Mouse (Mus musculus) ZHBTc4 (cell line): ENCODE results near the gene Fam122b.
A peak's percentile ranks its signal among the peaks of the same experiment; 100 is the strongest.
"Not testable (repeated sequence)": the region's sequence is repeated elsewhere in the genome, so short reads cannot be mapped to it uniquely, and the experiment has no call there.

Source experiments
- DNase-seq: peaks from one replicate; pipeline ENCODE4 v3.0.0-alpha.2; 2011; ENCODE audit warnings: low read depth, low spot score

Fam122b gene

DNA sequence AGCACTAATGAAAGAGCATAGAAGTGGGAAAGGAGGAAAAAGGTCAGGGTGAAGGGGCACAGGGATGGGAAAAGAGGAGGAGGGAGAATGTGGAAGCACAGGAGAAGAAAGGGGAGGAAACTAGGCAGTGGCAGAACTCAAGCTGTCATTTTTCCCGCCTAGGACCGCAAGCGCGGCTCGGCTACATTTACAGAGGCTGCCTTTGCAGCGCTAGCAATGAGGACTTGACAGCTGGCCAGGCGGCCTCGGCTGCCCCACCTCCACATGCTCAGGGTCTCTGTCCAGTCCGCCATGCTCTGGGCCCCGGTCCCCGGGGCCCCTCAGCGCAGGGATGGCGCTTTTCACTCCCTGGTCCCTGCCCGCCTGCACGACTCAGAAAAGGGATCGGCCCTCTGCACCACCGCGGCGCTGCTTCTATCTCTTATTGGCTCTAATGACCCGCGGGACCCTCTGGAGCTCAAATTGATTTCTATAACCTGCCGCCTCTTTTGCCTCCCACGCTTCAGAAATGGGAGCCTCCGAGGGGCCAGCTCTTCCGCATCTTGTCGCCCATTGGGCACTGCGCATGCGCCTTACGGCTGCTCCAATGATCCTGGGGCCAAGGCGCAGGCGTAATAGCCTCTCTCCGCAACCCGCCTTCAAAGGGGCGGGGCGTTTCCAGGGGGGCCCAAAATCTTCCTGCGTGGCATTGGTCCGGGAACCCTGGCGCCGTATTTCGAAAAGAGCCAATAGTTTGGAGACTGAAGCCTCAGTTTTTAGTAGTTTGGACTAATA is at the start of gene Fam122b:
Gene Fam122b (minus strand): TSS at position 517 of the 774 bp plus-strand sequence.
- DNase-seq: peak; percentile 94

DNA sequence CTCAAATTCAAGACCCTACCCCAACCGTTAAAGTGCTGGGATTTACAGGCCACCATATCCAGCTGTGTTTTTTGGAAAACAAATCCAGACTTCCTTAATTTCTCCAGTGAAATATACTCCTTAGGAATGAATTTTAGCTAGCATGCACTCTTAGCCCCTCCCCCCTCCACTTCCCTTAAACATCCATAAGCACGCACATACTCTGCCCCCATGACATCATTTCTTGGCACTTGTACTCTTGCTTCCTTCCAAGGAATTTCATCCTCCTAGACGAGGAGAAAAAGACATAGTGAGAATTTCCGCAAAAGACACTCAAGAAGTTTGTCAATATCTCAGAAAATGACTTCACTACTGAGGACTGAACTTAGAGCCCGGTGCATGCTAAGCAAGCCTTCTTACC is 18.3 kb upstream of the Fam122b start:
- no peak for DNase-seq

- no peak for DNase-seq
These were observed 3.5 kb upstream of the Fam122b start, which contains the start of gene Fam122c for GRCm38 (mm10) chrX:53273124-53273523. Gene Fam122c, plus strand, starts transcription at chrX:53273424.

DNA sequence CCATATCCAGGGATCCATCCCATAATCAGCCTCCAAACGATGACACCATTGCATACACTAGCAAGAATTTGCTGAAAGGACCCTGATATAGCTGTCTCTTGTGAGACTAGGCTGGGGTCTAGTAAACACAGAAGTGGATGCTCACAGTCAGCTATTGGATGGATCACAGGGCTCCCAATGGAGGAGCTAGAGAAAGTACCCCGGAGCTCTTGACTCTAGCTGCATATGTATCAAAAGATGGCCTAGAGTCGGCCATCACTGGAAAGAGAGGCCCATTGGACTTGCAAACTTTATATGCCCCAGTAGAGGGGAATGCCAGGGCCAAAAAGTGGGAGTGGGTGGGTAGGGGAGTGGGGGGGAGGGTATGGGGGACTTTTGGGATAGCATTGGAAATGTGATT is 2.0 kb upstream of the Fam122b start:
- not testable (repeated sequence) for DNase-seq

GRCm38 (mm10) chrX:53270063-53270432 is 443 bp upstream of the Fam122b start:
- DNase-seq: no peak

GRCm38 (mm10) chrX:53268856-53269255 is 749 bp downstream of the Fam122b start:
- DNase-seq: peak; percentile 84

DNA sequence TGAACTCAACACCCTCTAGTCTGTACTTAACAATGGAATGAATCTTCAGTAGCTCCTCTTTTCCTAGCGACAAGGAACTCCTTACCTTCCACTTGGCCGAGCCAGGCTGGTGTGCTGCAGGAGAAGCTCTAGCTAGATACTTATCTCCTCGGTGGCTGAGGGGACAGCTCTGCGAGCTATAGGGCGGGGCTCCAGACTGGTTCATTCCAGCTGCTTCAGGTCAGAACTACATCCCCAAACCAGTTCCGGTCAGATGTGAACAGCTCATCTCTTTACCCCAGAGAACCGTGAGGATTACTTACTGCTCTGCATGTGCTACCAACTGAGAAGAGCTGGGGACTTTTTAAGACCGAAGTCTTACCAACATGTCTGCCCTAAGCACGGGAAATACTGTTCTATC is 3.4 kb downstream of the Fam122b start:
- peak; percentile 86 for DNase-seq

GRCm38 (mm10) chrX:53255195-53255594 is 14.4 kb downstream of the Fam122b start:
- no peak for DNase-seq

- no peak for DNase-seq
These were observed 29.6 kb downstream of the Fam122b start, which contains the start of gene Plac1 for GRCm38 (mm10) chrX:53240011-53240410. Gene Plac1, minus strand, starts transcription at chrX:53240111.

DNA sequence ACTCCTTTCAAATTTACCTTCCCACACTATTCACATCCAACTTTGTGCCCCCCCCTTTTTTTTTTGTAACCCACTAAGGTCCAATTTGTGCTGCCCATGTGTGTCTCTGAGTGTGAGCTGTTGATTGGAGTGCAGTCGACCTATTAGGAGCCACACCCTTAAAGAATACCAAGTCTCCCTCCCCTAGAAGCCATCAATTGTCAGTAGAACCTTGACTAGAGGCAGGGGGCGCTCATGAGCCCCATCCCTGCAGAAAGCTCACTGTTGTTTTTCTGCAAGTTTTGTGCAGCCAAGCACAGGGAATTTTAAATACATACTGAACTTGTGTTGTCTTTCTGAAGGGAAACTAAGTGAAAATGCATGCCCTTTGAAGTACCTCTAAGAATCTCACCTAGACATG is 31.6 kb downstream of the Fam122b start:
- DNase-seq: peak; percentile 55

- DNase-seq: peak; percentile 59
These were observed 33.2 kb downstream of the Fam122b start for GRCm38 (mm10) chrX:53236404-53236803.

DNA sequence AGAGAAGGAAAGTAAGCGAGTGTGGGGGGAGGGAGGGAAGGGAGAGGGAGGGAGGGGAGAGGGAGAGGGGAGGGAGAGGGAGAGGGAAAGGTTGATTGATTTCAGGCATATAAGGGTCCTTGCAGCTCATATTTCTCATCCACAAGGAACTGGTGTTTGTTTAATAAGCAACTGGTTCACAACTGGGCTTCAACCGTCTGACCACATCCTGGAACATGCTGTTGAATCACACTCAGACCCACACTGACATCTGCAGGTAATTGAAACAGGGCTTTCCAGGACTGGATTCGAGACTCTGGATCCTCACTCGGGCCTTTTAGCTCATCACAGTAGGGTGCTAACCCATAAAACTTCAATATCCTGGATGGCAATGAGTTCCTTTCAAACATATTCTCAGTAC is 35.9 kb downstream of the Fam122b start:
- no peak for DNase-seq

DNA sequence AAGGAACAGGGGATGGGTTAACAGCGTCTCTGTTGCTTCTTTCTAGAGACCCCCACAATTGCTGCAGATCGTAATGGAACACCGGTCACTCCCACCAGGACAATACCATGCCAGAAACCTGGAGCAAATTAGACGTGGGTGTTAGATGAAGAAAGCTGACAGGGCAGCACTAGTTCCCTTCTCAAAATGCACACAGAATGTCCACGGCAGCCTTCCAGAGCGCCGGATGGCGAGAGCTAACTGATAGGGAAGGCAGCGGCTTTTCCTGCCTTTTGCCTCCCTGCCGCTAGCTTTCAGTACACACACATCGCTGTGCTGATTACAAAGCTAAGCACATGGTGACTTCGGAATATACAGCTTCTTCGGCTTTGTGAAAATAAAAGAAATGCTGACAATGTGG is 37.6 kb downstream of the Fam122b start:
- no peak for DNase-seq

- no peak for DNase-seq
These were observed 45.2 kb downstream of the Fam122b start for GRCm38 (mm10) chrX:53224353-53224944.

GRCm38 (mm10) chrX:53220855-53221254 is 48.8 kb downstream of the Fam122b start:
- DNase-seq: peak; percentile 5

DNA sequence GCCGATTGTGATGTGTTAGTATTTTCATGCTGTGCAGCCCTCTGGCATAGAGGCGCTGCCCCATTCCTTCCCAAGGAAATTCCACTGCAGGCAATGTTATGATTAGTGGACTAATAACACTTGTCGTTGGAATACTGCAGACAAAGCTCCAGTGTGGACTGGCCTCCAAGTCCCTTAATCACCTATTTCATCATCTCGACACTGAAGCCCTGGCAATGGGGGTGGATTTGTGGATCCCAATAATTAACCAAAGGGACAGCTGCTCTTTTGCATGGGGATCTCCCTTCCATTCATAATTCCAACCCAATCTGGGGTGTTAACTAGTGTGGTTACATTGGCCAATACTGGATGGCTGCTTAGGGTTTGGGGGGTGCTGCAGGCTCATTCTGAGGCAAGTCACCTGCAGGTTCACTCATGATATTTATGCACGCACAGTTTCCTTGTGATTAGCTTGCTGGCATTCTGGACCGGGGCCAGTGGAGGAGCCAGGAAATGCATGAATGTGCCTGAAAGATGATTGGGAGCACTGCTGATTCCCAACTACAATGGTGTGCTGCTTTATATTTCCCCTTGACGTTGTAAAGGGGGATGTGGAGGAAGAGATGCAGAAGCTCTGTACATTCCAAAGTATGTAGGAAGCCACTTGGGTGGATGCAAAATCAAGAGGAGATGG is 54.9 kb downstream of the Fam122b start:
- DNase-seq: no peak

- no peak for DNase-seq
These were observed 55.8 kb downstream of the Fam122b start for GRCm38 (mm10) chrX:53213838-53214237.

GRCm38 (mm10) chrX:53212485-53212884 is 57.1 kb downstream of the Fam122b start:
- DNase-seq: no peak

DNA sequence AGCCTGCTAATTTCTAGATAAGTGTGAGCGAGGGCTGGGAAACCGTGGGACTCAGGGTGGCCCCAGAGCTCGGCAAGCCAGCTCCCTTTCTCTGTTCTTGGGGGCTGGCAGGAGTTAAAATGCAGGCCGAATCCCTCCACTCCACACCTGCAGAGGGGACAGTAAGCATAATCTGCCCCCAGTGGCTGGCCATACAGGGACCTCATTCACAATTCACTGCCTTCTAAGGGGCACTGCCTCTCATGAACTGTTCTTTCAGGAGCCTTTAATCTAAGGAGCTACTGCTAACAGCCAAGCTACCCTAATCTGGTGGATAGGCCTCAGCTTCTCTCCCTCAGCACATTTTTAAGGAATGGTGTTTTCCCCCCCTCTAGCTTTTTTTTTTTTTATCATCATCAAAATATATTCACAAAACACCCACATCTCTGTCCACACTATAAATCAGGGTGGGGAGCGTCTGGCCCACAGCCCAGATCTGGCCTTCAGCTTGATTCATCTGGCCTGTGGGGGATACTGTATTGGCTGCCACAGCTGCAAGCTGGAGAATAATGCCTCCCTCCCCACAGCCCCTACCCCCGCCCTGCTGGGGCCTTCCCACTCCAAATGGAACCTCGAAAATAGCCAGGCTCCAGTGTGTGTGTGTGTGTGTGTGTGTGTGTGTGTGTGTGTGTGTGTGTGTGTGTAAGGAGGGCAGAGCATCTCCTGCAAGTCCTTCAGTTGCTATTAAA is 57.7 kb downstream of the Fam122b start:
- no peak for DNase-seq

DNA sequence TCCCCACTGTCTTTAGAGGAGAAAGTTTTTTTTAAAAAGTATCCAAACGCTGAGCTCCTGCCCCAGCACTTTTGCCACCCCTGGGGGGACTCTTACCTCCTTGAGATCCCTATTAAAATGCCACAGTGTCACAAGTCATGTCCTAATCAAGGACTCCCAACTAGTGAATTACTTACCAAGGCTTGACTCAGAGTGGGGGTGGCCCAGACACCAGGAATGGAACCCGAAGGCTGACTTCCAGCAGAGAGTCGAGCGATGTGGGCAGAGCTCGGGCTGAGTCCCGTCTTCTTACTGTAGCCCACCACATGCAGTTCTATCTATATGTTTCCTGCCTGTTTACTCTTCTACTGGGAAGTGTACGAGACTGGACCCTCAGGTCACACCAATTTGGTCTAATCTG is 60.2 kb downstream of the Fam122b start:
- no peak for DNase-seq

DNA sequence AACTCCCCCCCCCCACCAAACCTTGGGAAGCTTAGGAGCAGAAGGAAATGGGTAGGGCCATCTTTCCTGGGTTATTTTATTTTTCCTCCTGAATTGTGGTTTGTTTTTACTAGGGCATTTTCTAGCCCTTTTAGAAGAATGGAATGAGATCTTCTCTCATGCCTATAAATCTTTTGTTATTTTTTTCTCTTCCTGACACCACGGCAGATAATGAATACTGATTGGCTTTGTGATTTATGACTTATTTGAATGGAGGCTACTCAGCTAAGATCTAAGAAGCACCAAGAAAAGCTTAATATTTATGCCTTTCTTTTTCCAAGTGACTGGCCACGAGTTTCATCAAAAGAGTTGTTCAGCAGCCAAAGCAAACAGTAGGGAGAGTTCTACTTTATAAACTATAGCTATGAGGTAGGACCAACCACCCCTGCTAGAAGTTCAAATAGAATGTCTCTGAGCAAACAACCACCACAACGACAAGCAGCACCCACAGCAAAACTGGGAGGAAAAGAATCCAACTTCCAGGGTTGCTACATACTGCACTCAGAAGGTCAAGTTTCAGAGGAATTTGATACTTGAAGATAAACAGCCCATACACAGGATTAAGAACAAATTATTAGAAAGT is 64.8 kb downstream of the Fam122b start:
- DNase-seq: no peak

DNA sequence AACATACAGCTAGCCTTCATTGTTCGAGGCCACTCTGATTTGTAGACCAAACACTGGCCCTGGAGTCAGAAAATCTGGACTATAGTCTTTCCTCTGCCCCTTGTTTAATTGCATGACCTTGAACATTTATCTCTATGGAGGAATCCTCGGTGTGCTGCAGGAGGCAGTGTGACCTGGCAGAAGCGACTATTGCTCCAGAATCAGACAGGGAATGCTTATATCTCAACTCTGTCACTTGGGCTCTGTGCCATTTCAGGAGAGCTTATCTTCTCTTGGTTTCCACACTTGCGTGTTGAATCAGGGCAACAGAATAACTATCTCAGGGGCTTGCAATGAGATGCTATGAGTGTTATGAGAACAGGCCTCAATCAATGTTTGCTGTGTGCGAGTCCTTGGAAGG is 68.0 kb downstream of the Fam122b start:
- DNase-seq: no peak
